Mouse (Mus musculus): ENCODE results near the gene Npas2. TPM values are rescaled to one million over a fixed set of nuclear protein-coding genes. Genes with fewer than 3 reads are reported as not detected.

Gene Npas2
- polyA plus RNA-seq, 1 experiment: not detected

- Histone ChIP-seq H3K27ac (ENCODE audit: insufficient read depth, low read depth, low read length) (no peak overlapping the region), H3K4me3 (ENCODE audit: insufficient read depth, low read depth, low read length) (no peak overlapping the region), H3K4me1 (ENCODE audit: control insufficient read depth, insufficient read depth, low read length) (peaks cover 10% of the 10 kb centered on the region)
- TF ChIP-seq CTCF (IDR thresholded peaks at IDR 0.05; ENCODE audit: insufficient read depth, low read depth, low read length) (no peak), POLR2A (IDR thresholded peaks at IDR 0.05; ENCODE audit: insufficient read depth, low read depth, low read length) (no peak)
- WGBS: 77% methylated on average over 3 of the region's 3 CpGs
These were observed 66.1 kb downstream of the Npas2 start for GRCm38 (mm10) chr1:39259668-39260067.

- TF ChIP-seq CTCF (IDR thresholded peaks at IDR 0.05; ENCODE audit: insufficient read depth, low read depth, low read length): no peak
- TF ChIP-seq POLR2A (IDR thresholded peaks at IDR 0.05; ENCODE audit: insufficient read depth, low read depth, low read length): no peak
- Histone ChIP-seq H3K4me3 (ENCODE audit: insufficient read depth, low read depth, low read length) (no peak overlapping the region), H3K27ac (ENCODE audit: insufficient read depth, low read depth, low read length) (no peak overlapping the region), H3K4me1 (ENCODE audit: control insufficient read depth, insufficient read depth, low read length) (peaks cover 10% of the 10 kb centered on the region)
- whole genome bisulfite sequencing: 64% methylated on average over 8 of the region's 8 CpGs
These were observed 66.8 kb downstream of the Npas2 start for GRCm38 (mm10) chr1:39260183-39260978.

GRCm38 (mm10) chr1:39266843-39267512 is 73.4 kb downstream of the Npas2 start:
- H3K4me1 ChIP-seq (ENCODE audit: control insufficient read depth, insufficient read depth, low read length): peaks cover 2% of the 10 kb centered on the region; the same call in 1 of the 2 replicates
- H3K4me3 ChIP-seq (ENCODE audit: insufficient read depth, low read depth, low read length): no peak overlapping the region
- TF ChIP-seq CTCF (IDR thresholded peaks at IDR 0.05; ENCODE audit: insufficient read depth, low read depth, low read length): no peak
- H3K27ac ChIP-seq (ENCODE audit: insufficient read depth, low read depth, low read length): no peak overlapping the region
- WGBS: 42% methylated on average over 9 of the region's 9 CpGs

- no peak for TF ChIP-seq POLR2A (IDR thresholded peaks at IDR 0.05; ENCODE audit: insufficient read depth, low read depth, low read length)
- Histone ChIP-seq H3K4me1 (ENCODE audit: control insufficient read depth, insufficient read depth, low read length) (no peaks in the 10 kb centered on the region), H3K27ac (ENCODE audit: insufficient read depth, low read depth, low read length) (no peak overlapping the region), H3K4me3 (ENCODE audit: insufficient read depth, low read depth, low read length) (no peak overlapping the region)
- WGBS: 63% methylated on average over 6 of the region's 6 CpGs
These were observed 79.4 kb downstream of the Npas2 start for GRCm38 (mm10) chr1:39272976-39273375.

- no peak overlapping the region for H3K27ac ChIP-seq (ENCODE audit: insufficient read depth, low read depth, low read length)
- no peak for TF ChIP-seq CTCF (IDR thresholded peaks at IDR 0.05; ENCODE audit: insufficient read depth, low read depth, low read length)
- TF ChIP-seq POLR2A (IDR thresholded peaks at IDR 0.05; ENCODE audit: insufficient read depth, low read depth, low read length): no peak
- 82% methylated on average over 7 of the region's 7 CpGs for WGBS
- H3K4me3 ChIP-seq (ENCODE audit: insufficient read depth, low read depth, low read length): no peak overlapping the region
- H3K4me1 ChIP-seq (ENCODE audit: control insufficient read depth, insufficient read depth, low read length): peaks cover 8% of the 10 kb centered on the region
These were observed 86.9 kb downstream of the Npas2 start for GRCm38 (mm10) chr1:39280391-39280790.

GRCm38 (mm10) chr1:39280989-39281875 is 87.7 kb downstream of the Npas2 start:
- Histone ChIP-seq H3K4me3 (ENCODE audit: insufficient read depth, low read depth, low read length) (no peak overlapping the region), H3K27ac (ENCODE audit: insufficient read depth, low read depth, low read length) (no peak overlapping the region), H3K4me1 (ENCODE audit: control insufficient read depth, insufficient read depth, low read length) (peaks cover 8% of the 10 kb centered on the region)
- 66% methylated on average over 15 of the region's 15 CpGs for WGBS
- TF ChIP-seq POLR2A (IDR thresholded peaks at IDR 0.05; ENCODE audit: insufficient read depth, low read depth, low read length): no peak
- TF ChIP-seq CTCF (IDR thresholded peaks at IDR 0.05; ENCODE audit: insufficient read depth, low read depth, low read length): no peak

GRCm38 (mm10) chr1:39281888-39282287 is 88.4 kb downstream of the Npas2 start:
- 69% methylated on average over 5 of the region's 5 CpGs for WGBS
- Histone ChIP-seq H3K4me3 (ENCODE audit: insufficient read depth, low read depth, low read length) (no peak overlapping the region), H3K27ac (ENCODE audit: insufficient read depth, low read depth, low read length) (no peak overlapping the region), H3K4me1 (ENCODE audit: control insufficient read depth, insufficient read depth, low read length) (peaks cover 8% of the 10 kb centered on the region)
- TF ChIP-seq POLR2A (IDR thresholded peaks at IDR 0.05; ENCODE audit: insufficient read depth, low read depth, low read length): no peak
- no peak for TF ChIP-seq CTCF (IDR thresholded peaks at IDR 0.05; ENCODE audit: insufficient read depth, low read depth, low read length)

GRCm38 (mm10) chr1:39283323-39283722 is 89.8 kb downstream of the Npas2 start:
- TF ChIP-seq CTCF (IDR thresholded peaks at IDR 0.05; ENCODE audit: insufficient read depth, low read depth, low read length) (no peak), POLR2A (IDR thresholded peaks at IDR 0.05; ENCODE audit: insufficient read depth, low read depth, low read length) (no peak)
- H3K4me1 ChIP-seq (ENCODE audit: control insufficient read depth, insufficient read depth, low read length): peaks cover 8% of the 10 kb centered on the region
- H3K27ac ChIP-seq (ENCODE audit: insufficient read depth, low read depth, low read length): no peak overlapping the region
- WGBS: 85% methylated on average over 7 of the region's 7 CpGs
- no peak overlapping the region for H3K4me3 ChIP-seq (ENCODE audit: insufficient read depth, low read depth, low read length)
